Mouse (Mus musculus): ENCODE results near the gene Nr6a1.
A peak's percentile ranks its signal among the peaks of the same experiment; 100 is the strongest.

Nr6a1 gene

DNA sequence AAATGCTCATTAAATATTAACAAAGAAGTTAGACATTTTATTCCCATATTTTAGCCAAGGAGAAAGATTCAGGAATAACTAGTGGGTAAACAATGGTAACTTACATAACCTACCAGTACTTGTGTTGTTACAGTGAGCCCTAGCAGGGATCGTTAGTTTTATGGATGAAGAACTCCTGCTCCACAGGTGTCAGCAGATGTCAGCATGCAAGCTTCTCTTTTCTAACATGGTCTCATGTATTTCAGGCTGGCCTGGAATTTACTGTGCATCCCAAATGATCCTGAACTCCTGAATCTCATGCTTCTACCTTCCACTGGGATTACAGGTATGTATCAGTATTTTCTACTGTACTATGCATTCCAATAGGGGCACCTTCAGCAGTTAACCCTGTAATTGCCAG is 54.8 kb downstream of the Nr6a1 start:
- no peak for DNase-seq

DNA sequence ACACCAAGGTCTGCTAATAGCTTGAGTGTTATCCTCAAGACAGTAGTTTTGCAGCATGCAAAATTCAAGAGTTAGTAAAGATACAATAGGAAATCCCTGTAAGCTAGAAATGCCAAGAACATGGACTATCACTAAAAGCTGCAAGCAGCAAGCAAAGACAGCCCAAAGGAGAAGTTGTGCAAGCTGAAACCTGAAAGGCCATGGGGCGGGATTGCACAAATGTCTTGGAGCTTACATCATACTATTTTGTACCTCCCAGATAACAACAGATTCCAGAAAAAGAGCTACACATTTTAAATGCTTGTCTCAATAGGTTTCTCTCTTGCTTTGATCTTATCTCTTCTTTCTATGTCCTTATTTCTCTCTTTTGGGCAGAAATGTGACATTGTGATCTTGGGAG is 60.8 kb downstream of the Nr6a1 start:
- DNase-seq: no peak

DNA sequence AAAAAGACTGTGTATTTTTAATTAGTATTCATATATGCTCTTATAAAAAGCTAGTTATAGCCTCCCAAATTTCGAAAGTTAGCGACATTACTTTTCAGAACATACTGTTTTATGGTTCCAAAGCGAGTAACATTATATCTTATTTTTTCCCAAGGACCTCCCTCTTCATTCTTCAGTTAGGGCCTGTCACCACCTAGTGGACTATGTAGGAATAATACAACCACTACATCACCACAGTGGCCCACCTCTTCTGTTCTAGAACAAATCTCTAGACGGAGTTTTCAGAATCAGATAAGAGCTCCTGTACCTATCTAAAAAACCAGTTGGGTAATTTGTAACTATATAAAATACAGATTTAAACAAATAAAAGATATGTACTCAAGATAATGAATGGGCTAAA is 63.5 kb downstream of the Nr6a1 start:
- DNase-seq: peak; percentile 25 to 42

DNA sequence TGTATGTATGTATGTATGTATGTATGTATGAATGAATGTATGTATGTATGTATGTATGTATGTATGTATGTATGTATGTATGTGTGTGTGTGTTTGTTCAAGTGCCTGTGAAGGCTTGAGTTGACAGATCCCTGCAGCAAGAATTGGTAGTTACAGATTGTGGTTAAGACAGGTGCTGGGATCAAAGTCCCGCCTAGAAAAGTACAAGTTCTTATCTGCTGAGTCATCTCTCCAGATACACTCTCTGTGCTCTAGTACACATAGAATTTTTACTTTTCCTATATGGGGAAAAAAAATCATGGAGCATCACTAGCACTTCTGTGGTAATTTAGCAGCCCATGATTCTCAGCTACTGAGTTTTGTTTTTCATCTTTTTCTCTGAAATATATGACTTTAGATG is 75.7 kb downstream of the Nr6a1 start:
- no peak for DNase-seq

DNA sequence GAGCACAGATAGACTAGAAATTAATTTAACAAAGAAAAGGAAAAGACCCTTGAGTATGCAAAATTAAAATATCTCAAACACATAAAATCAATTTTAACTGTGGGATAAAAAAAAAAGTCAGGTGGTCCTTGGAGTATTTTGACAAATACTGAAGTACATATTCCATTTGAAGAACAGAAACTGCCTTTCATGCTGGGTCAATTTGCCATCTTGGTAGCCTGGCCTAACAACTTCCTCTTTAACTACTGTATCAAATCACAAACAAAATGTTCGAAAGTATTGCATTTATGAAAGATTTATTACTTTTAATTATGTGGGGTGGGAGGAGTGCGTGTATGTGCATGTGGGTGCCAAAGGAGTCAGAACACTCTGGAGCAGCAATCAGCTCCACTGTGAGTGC is 81.2 kb downstream of the Nr6a1 start:
- DNase-seq: no peak

DNA sequence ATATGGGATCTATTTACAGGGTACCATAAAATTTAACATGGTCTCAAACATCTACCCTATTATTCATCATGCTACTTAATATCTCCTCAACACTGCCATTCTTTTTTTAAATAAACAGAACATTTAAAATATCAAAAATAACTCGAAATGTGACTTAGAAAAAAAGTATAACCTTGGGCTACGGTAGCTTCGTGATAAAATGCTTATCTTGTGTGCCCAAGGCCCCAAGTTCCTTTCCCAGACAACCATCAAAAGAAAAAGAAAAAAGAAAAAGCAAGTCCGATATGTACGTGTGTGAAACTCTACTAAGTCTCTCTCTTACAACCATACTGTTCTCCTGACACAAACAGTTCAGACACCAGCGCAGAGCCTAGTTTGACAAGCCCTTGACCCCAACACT is 92.0 kb downstream of the Nr6a1 start:
- DNase-seq: no peak

DNA sequence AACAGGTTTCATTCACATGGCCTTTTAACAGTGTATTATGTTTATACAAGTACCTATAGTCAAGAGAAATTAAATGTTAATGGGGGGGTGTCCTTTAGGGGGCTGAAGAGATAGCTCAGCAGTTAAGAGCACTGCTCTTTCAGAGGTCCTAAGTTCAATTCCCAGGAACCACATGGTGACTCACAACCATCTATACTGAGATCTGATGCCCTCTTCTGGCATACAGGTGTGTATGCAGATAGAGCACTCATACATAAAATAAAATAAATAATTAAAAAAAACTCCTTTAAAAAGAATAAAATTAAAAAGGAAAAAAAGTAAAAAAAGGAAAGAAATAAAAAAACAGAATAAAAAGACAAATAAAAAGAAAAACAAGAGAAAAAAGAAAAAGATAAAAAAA is 95.5 kb downstream of the Nr6a1 start:
- DNase-seq: peak; percentile 11 to 22

DNA sequence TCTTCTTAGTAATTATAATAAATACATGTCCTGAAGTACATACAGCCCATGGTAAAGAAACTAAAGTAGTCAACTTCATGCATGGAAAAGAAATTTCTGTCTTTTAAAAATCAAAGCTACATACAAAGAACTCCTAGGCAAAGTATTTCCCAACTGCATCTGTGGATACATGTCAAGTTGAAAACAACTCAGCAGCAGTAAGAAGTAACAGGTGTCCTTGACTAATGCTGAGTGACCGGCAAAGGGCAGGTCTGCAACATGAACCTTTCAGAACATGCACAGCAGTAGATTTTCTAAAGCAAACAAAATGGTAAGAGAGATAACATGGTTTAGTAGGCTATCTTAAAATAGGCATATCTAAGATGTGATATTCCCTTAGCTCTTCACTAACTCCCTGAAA is 98.0 kb downstream of the Nr6a1 start:
- no peak for DNase-seq

DNA sequence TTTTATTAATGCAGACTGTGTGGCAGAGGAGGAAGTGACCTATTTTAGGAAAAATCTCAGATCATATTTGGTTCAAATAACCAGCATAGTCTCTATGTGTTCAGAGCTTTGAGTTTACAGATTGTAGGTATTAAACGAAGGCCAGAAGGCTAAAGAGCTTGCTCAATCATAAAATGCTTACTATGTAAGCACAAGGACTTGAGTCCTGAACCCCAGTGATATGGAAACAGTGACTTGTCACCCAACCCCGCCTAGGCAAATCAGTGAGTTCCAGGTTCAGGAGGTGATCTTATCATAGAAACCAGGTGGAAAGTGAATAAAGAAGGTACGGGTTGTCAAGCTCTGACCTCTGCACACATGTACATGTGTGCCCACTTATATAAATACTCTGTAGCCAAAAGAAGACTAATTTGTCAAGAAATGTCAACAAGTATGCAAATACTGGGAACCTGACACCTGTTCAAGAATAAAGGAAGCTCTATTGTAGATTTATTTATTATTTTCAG is 99.6 kb downstream of the Nr6a1 start:
- DNase-seq: no peak

DNA sequence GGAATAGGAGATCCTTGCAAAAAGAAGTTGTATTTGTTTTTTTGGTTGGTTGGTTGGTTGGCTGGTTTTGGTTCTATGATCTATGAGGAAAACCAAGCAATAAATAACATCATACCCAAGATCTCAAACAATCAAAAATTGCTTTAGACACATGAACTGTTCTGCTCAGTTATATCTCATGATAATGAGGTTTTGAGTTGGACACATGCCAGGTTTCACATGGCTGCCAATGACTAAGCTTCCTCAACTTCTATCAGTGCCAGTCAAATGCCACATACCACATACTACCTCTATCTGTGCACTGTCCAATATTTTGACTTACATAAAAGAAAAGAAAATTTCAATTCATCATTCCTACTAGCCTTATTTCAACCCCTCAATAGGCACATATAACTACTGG is 101.3 kb downstream of the Nr6a1 start:
- DNase-seq: peak; percentile 42 to 52

DNA sequence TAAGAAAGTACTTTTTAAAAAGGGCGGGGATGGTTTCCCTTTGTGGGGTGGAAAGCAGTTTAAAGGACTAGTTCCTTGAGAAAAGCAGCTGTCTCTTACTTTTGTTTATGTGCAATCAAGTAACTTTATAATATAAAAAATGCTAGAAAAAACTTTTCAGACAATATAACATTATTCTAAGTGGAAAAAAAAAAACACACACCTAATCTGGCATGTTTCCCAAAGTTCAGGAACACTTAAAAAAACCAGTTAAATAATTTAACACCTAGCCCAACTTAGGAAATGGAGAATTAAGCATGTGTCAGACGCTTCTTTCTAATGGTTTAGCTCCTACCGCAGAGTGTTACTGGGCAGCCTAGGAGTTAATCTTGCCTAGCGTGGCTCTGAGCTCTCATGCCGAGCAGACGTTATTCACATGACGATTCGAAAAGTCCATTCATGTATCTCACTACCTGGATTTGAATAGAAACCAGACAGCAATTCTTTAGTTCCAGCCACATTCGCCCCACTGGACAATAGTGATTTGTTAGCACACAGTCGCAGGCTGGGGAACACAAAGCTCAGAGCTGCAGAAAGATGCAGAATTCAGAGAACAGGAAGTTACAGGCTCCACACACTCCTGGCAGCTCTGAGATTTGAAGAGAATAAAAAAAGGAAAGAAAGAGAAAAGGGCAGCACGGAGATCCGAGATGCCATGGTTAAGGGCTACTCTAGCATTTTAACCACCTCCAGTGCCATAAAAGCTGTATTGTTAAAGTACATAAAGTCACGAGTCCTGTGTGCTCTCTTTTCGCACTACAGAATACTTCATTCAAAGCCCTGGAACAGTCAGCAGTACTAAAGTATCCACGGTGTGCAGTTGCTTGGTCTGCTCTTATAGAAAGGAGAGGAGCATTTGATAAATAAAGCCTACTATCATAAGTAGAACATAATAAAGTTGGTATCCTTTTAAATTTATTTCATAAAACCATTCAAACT is 102.4 kb downstream of the Nr6a1 start:
- DNase-seq: peak; percentile 44 to 45

DNA sequence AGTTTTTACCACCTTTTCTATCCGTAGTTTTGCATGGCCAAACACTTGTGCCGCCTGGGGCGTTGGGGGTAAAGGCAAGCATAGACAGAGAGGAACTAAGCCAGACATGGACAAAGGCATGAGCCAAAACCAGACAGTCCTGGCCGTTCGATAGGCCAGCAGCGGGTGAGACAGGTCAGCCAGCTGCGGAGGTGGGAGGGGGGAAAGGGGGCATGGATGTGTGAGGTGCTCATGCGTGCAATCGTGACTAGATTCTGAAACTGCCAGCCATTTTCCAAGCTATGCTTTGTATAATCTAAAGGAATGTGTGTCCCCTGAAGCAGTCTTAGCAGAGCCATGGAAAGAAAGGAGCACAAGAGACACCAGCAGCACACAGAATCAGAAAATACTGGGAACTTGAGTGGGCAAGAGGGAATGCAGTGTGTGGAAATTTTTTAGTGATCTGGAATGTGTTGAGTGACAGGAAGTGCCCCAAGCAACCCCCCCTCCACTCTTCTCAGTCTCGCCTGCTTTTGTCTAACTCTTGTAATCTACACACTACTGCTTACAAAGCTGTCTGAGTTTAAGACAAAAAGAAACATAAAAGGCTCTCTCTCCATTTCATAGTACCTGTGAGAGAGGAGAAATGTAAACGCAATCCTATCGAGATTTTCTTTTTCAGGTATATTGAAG is 103.4 kb downstream of the Nr6a1 start:
- DNase-seq: peak; percentile 50 to 53

DNA sequence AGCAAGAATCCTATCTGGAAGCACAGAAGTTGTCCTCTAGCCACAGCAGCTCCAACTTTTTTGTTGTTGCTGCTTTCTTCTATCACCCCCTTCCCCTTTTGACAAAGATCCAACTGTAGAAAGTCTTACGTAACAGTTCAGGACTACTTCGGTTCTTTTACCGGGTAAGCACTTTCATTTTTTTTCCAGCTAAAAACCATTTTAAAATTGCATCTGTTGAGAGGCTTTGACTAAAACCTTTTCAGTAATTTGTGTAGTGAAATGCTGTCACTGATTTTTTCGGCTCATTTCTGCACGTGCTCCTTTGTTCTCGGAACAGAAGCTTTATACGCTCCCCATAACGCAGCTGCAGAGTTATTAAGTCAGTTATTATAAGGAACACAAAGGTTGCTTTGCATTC is 104.1 kb downstream of the Nr6a1 start:
- DNase-seq: no peak

DNA sequence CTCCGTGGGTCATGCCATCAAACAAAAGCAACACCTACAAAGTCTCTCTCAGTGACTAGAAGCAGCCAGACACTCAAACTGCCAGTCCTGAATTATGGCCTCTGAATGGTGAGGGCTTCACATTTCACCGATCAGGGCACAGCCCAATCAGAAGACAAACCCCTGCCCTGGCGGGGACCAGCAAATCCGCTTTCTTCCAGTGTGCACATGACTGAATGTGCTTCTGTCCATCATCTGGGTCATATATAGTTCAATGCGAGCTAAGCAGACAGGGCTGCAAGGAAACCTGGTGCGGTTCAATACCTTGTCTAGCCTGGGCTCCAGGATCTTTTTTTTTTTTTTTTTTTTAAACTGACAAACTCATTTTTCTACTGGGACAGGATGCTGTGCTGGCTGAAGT is 104.5 kb downstream of the Nr6a1 start:
- DNase-seq: peak; percentile 57 to 64

DNA sequence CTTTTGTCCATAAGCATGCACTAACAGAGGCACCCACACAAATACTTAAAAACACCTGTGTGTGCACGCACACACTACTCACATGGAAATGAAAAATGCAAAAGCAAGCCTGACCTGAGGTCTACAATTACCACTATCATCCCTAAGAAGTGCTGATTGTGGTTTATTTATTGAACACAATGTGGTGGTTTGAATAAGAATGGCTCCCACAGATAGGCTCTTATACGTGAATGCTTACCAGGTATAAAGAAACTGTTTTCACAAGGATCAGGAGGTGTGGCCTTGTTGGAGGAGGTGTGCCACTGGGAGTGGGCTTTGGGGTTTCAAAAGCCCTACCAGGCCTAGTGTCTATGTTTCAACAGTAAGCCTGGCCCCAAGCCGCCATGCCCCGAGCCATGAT is 110.0 kb downstream of the Nr6a1 start:
- DNase-seq: no peak

DNA sequence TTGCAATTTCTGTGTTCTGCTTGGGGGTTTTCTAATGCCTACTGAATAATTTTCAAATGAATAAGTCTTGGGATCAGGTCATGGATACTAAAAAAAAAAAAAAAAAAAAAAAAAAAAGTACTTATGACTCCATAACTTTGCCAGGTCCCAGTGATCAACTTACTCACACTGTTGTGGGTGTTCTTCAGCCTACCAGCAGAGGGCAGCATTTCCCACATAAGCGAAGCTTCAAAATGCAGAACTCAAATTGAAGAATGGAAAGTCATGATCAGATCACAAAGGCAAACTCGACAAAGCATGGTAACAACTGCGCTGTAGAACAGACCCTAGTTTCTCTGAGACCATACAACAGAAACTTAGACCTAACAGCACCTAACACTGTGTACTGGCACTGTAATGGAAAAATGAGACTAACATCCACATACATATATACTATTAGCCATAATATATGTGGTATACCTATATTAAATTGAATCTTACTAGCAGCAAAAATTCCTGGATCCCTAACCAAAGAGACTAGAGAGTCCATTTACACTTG is 130.3 kb downstream of the Nr6a1 start:
- peak; percentile 82 to 84 for DNase-seq

DNA sequence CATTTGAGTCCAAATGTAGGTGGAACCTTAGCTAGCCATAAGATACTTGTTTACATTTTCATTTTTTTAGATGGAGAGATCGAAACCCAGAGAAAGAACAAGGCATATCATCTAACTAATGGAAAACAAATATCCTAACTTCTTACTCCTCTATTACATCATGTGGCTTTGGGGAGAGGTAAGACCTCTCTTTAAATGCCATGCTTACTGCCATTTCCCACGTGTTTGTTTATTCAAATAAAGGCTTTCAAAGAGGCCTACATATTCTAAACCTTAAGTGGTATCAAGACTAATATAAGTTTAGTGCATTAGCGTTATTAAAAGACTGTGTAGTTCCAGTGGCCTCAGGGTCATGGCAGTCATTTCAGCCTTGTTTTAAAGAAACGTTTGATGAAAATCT is 140.2 kb downstream of the Nr6a1 start:
- no peak for DNase-seq

DNA sequence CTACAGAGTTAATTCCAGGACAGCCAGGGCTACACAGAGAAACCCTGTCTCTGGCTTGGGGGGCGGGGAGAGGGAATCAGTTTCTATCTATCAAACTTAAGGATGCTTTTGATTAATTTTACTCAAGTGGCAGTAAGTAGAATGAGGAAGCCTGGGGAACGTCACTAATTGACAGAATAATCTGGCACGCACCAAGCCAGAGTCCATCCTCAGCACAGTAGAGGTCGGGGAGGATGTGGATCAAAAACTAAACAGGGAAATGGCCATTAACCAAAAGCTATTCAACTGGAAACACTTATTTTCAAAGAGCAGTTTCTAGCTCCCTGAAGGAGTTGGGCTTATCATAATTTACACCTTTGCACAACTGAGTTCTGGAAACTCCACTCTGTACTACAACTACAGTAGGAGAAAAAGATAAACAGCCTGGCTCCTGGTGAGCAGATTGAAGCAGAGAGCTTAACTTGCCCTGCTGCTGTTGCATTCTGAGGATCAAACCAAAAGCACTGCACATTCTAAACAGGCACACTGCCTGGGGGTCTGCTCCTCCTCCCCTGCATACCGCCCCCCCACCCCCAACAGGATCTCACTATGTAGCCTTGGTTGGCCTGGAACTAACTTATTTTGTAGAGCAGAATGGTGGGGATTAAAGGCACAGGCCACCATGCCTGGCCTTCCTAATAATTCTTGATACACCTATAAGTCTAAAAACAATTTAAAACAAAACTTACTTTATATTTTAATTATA is 141.1 kb downstream of the Nr6a1 start:
- DNase-seq: no peak

DNA sequence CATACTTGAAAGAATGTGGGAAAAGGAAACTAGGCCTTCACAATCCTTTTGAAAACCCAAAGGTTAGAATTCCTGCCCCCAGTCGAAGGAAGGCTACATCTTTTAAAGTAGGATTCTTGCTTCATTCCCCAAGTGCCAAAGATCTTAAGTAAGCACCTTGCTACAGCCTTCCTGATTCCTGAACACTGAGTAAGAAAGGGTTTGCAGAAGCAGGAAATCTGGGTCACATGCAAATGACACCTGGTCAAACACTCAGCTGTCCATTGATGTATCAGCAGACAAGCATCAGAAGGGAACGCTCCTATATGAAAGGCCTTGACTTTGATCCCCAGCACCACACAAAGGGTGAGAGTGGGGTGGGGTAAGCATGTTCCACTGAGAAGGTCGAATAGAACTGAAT is 142.4 kb downstream of the Nr6a1 start:
- DNase-seq: no peak

DNA sequence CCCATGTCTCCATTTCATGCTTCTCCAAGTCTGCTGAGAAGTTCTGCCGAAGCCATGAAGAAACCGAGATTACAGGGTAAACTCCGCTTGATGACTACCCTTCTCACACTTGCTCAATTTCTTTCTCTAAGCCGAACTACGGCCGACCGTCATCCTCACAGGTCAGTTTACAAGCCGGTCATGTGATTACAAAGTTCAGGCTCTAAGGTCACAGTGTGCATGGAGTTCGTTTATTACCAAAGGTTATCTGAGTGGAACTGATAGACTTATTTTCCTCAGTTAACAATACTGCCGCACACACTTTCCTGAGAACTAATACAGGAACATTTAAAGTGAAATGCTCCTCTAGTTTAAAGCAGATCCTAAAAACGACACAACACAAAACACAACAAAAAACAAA is 143.1 kb downstream of the Nr6a1 start:
- no peak for DNase-seq

DNA sequence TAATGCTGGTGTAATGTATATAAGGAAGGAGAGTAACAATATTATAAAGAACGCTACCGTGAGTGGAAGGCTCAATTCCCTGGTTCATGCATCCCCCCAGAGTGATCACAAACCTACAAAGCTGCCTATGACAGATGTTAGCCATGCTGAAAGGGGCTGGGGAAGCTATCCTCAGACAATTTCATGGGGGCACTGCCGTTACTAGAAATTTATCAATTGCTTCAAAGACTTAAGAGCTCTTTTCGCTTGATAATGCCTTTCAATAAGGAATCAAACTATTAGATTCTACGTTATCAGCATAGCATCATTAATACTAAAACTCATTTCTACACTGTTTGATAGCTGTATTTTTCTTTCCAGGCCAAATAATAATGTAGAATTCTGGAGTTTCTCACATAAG is 144.1 kb downstream of the Nr6a1 start:
- no peak for DNase-seq

DNA sequence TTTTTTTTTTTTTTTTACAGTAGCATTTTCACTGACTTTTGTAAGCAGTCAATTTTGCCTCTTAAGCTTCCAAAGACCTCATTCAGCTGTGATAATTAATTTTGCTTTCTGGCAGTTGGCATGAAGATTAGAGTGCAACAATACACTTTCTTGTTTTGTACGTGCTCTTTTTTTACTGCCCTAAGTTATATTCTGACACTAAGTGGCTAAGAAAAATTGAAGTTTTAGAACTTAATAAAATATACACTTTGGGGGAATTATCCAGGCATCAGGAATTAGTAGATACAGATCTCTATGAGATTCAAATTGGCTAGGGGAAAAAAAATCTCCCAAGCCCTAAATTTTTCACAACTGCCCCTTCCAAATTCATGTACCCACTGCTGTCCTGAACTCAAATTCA is 144.8 kb downstream of the Nr6a1 start:
- no peak for DNase-seq
